In genomic region chr12:40133573-40134271, GRCm38 (mm10) we compare ENCODE assay signal across 9 mouse cellular contexts. TPM values are rescaled to one million over a fixed set of nuclear protein-coding genes. Genes with fewer than 3 reads are reported as not detected.
DNase-seq lines count a peak whose midpoint lies in the region; ATAC-seq lines count a peak whose summit lies in the region.
"Had no signal": no experiment of that assay in that cellular context is flagged by ENCODE, and none has a peak within 500 bp of the region (broad histone marks: within the 10 kb centered on the region; RNA-seq: fewer than 3 reads in every experiment).

Gene Scin (minus strand): TSS chr12:40134228.

- peak within 1 kb of the TSS; percentile 44 for H3K4me3 ChIP-seq in embryonic facial prominence, embryonic 12.5 days
- H3K4me3 ChIP-seq in hindbrain, embryonic 11.5 days (ENCODE audit: low read depth, low read length), result peak within 1 kb of the TSS; percentile 39
- H3K4me3 ChIP-seq in limb, embryonic 11.5 days (ENCODE audit: low read depth, low read length), result peak within 1 kb of the TSS; percentile 29
- H3K4me3 ChIP-seq in midbrain, embryonic 13.5 days (replicated peaks), result peak within 1 kb of the TSS; percentile 46
- H3K4me3 ChIP-seq: erythroblast, embryonic 14.5 days had no signal

- no peak within 1 kb of the TSS for H3K27ac ChIP-seq in embryonic facial prominence, embryonic 12.5 days
- no peak within 1 kb of the TSS for H3K27ac ChIP-seq in hindbrain, embryonic 11.5 days (ENCODE audit: low read depth, low read length)
- H3K27ac ChIP-seq in limb, embryonic 11.5 days (replicated peaks; ENCODE audit: low read depth, low read length), result no peak within 1 kb of the TSS
- no peak within 1 kb of the TSS for H3K27ac ChIP-seq in midbrain, embryonic 13.5 days

- H3K4me1 ChIP-seq in embryonic facial prominence, embryonic 12.5 days, result peaks cover 9% of the 10 kb centered on the region
- H3K4me1 ChIP-seq in hindbrain, embryonic 11.5 days (replicated peaks; ENCODE audit: control insufficient read depth, insufficient read depth, low read length), result peaks cover 3% of the 10 kb centered on the region; the same call in 1 of the 2 replicates
- H3K4me1 ChIP-seq in limb, embryonic 11.5 days (ENCODE audit: control insufficient read depth, insufficient read depth, low read length), result no peaks in the 10 kb centered on the region
- H3K4me1 ChIP-seq in midbrain, embryonic 13.5 days (replicated peaks), result peaks cover 16% of the 10 kb centered on the region

- ATAC-seq in embryonic facial prominence, embryonic 12.5 days (ENCODE audit: insufficient number of reproducible peaks, insufficient read depth, low FRiP score, low TSS enrichment), result peak; percentile 41; the same call in 1 of the 2 replicates
- ATAC-seq in hindbrain, embryonic 11.5 days (ENCODE audit: low FRiP score), result peak; percentile 66
- no peak for ATAC-seq in limb, embryonic 11.5 days (ENCODE audit: insufficient number of reproducible peaks, low FRiP score, low TSS enrichment, low read depth)
- ATAC-seq in midbrain, embryonic 13.5 days, result peak; percentile 70

- peak within 1 kb of the TSS; percentile 82 for H3K4me2 ChIP-seq in embryonic facial prominence, embryonic 12.5 days (replicated peaks)
- H3K4me2 ChIP-seq in hindbrain, embryonic 11.5 days (replicated peaks; ENCODE audit: low read depth, low read length), result peak within 1 kb of the TSS; percentile 91
- peak within 1 kb of the TSS; percentile 52 for H3K4me2 ChIP-seq in limb, embryonic 11.5 days (ENCODE audit: low read depth, severe bottlenecking)
- H3K4me2 ChIP-seq in midbrain, embryonic 13.5 days (replicated peaks), result peak within 1 kb of the TSS; percentile 85

- H3K36me3 ChIP-seq in embryonic facial prominence, embryonic 12.5 days, result no peaks in the 10 kb centered on the region
- no peaks in the 10 kb centered on the region for H3K36me3 ChIP-seq in hindbrain, embryonic 11.5 days (ENCODE audit: control insufficient read depth, insufficient read depth, low read length)
- H3K36me3 ChIP-seq in limb, embryonic 11.5 days (ENCODE audit: control insufficient read depth, insufficient read depth, low read length), result no peaks in the 10 kb centered on the region
- no peaks in the 10 kb centered on the region for H3K36me3 ChIP-seq in midbrain, embryonic 13.5 days

- H3K9ac ChIP-seq in embryonic facial prominence, embryonic 12.5 days, result peak within 1 kb of the TSS; percentile 37
- H3K9ac ChIP-seq in hindbrain, embryonic 11.5 days (ENCODE audit: low read depth, low read length), result peak within 1 kb of the TSS; percentile 27; the same call in 1 of the 2 replicates
- no peak within 1 kb of the TSS for H3K9ac ChIP-seq in limb, embryonic 11.5 days (ENCODE audit: low read length)
- H3K9ac ChIP-seq in midbrain, embryonic 13.5 days (replicated peaks), result peak within 1 kb of the TSS; percentile 39; the same call in 1 of the 2 replicates

- 1% methylated on average over 39 of the region's 39 CpGs for WGBS in embryonic facial prominence, embryonic 12.5 days
- WGBS in hindbrain, embryonic 11.5 days, result 2% methylated on average over 39 of the region's 39 CpGs
- WGBS in limb, embryonic 11.5 days, result under 1% methylated on average over 39 of the region's 39 CpGs
- WGBS in midbrain, embryonic 13.5 days, result 1% methylated on average over 39 of the region's 39 CpGs

- peak; percentile 23 for DNase-seq in urinary bladder, adult 2 months (ENCODE audit: low spot score)
- DNase-seq in urinary bladder, postnatal 4 days (ENCODE audit: low spot score in 2 of 2), result no peak
- peak; percentile 57 for DNase-seq in hindbrain, embryonic 11.5 days (ENCODE audit: low spot score)
- DNase-seq in limb, embryonic 11.5 days (ENCODE audit: low spot score), result peak; percentile 56
- peak; percentile 10 to 33 for DNase-seq in urinary bladder, postnatal 36 days (ENCODE audit: low spot score in 2 of 2)
- no peak for DNase-seq in layer of hippocampus, adult 9-11 months

- H3K9me3 ChIP-seq in embryonic facial prominence, embryonic 12.5 days, result no peaks in the 10 kb centered on the region
- no peaks in the 10 kb centered on the region for H3K9me3 ChIP-seq in hindbrain, embryonic 11.5 days (ENCODE audit: control insufficient read depth, low read length)
- no peaks in the 10 kb centered on the region for H3K9me3 ChIP-seq in limb, embryonic 11.5 days (ENCODE audit: control insufficient read depth, low read length)
- no peaks in the 10 kb centered on the region for H3K9me3 ChIP-seq in midbrain, embryonic 13.5 days

- H3K27me3 ChIP-seq in embryonic facial prominence, embryonic 12.5 days, result peaks cover 39% of the 10 kb centered on the region
- H3K27me3 ChIP-seq in hindbrain, embryonic 11.5 days (ENCODE audit: control insufficient read depth, insufficient read depth, low read length), result peaks cover 17% of the 10 kb centered on the region
- H3K27me3 ChIP-seq in limb, embryonic 11.5 days (ENCODE audit: control insufficient read depth, insufficient read depth, low read length), result peaks cover 20% of the 10 kb centered on the region
- peaks cover 32% of the 10 kb centered on the region for H3K27me3 ChIP-seq in midbrain, embryonic 13.5 days

RNA-seq across cellular contexts. Expression of gene Scin, which starts in this region (rescaled TPM):
- polyA plus RNA-seq in urinary bladder, adult 2 months (2012; rRNA removed), result 0.95 and 1.3 TPM in 2 replicates
- 2.0 and 3.1 TPM in 2 replicates for polyA plus RNA-seq in embryonic facial prominence, embryonic 12.5 days (2016; fragmentation: Nextera tagmentation; extraction: Ambion mirVana)
- polyA plus RNA-seq in hindbrain, embryonic 11.5 days (2014; fragmentation: Nextera tagmentation; extraction: Ambion mirVana), result 0.54 and 0.57 TPM in 2 replicates
- polyA plus RNA-seq in limb, embryonic 11.5 days (2014; fragmentation: Nextera tagmentation; extraction: Ambion mirVana), result 0.37 and 0.43 TPM in 2 replicates
- not detected in 2 replicates for polyA plus RNA-seq in midbrain, embryonic 13.5 days (2015; fragmentation: Nextera tagmentation; extraction: Ambion mirVana)

Comparison
In these comparisons a context has a peak if more than half of its experiments do, and no peak if none do; other contexts are left out.
1. DNase-seq: peak in urinary bladder, adult 2 months (single experiment) and urinary bladder, postnatal 36 days (2 of 2); none in urinary bladder, postnatal 4 days (0 of 2) and layer of hippocampus, adult 9-11 months (single experiment).
2. Peak in DNase-seq, ATAC-seq, H3K4me3 ChIP-seq, H3K9ac ChIP-seq and H3K4me2 ChIP-seq in hindbrain, embryonic 11.5 days; RNA of the gene not detected or under 1 TPM.
3. Peak in DNase-seq, H3K4me3 ChIP-seq and H3K4me2 ChIP-seq in limb, embryonic 11.5 days; RNA of the gene not detected or under 1 TPM.
4. Peak in ATAC-seq, H3K4me3 ChIP-seq, H3K9ac ChIP-seq and H3K4me2 ChIP-seq in midbrain, embryonic 13.5 days; RNA of the gene not detected or under 1 TPM.
5. Peak in every context shown above with its lines, with median percentiles within 50 percentile points of each other: H3K4me2 ChIP-seq and H3K4me3 ChIP-seq.